Mouse (Mus musculus) retina, postnatal 1 day (tissue): ENCODE measurements around the gene Ccdc103.

Experiments used
- DNase-seq: peaks from one replicate; pipeline ENCODE4 v3.0.0-alpha.2; 2012

Gene Ccdc103

GRCm38 (mm10) chr11:102880585-102881313, at the start of gene Ccdc103, which contains the start of gene Eftud2:
TSS of gene Ccdc103 (plus strand) at chr11:102881204.
TSS of gene Eftud2 (minus strand) at chr11:102880985.
- peak; percentile 95 for DNase-seq

GRCm38 (mm10) chr11:102832700-102833297, 48.2 kb upstream of the Ccdc103 start:
- no peak for DNase-seq

DNA sequence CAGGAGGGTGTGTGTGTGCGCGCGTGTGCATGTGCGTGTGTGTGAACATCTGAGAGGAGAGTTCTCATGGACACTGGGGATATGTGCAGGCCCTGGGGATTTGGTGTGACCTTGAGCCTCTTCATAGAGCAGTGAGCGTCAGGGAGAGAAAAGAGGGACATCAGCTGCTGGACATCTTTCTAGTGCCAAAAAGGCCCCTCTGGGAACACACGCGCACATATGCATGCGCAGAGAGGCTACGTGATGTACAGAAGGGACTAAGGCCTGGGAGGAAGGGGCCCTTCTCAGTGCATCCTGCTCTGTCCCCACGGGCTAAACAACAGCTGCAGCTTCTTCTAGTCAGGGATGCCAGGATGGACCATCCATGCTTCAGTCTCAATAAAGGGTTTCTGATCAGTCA, 46.8 kb upstream of the Ccdc103 start:
- DNase-seq, result peak; percentile 18

DNA sequence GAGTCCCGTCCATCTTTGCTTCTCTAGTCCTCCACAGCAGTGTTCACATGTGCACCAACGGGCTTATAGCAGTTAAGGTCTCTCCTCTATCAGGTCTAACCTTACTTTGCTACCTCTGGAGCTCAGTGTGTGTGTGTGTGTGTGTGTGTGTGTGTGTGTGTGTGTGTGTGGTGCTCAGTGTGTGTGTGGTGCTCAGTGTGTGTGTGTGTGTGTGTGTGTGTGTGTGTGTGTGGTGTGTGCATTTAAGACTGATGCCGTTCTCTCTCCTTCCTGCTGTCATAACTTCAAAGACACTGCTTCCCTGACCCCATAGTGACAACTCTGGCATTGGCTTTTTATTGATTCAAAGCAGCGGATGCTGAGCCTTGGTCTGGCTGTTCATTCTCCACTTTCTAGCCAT, 45.5 kb upstream of the Ccdc103 start, which contains the start of gene Higd1b:
Higd1b (plus strand) TSS at position 301 of the 400 bp plus-strand sequence.
- DNase-seq, result no peak

- no peak for DNase-seq
Observed at GRCm38 (mm10) chr11:102836146-102836545, 44.9 kb upstream of the Ccdc103 start.

- no peak for DNase-seq
Observed at GRCm38 (mm10) chr11:102837385-102837784, 43.6 kb upstream of the Ccdc103 start.

GRCm38 (mm10) chr11:102838126-102838525, 42.9 kb upstream of the Ccdc103 start:
- no peak for DNase-seq

GRCm38 (mm10) chr11:102838616-102839150, 42.3 kb upstream of the Ccdc103 start:
- no peak for DNase-seq

DNA sequence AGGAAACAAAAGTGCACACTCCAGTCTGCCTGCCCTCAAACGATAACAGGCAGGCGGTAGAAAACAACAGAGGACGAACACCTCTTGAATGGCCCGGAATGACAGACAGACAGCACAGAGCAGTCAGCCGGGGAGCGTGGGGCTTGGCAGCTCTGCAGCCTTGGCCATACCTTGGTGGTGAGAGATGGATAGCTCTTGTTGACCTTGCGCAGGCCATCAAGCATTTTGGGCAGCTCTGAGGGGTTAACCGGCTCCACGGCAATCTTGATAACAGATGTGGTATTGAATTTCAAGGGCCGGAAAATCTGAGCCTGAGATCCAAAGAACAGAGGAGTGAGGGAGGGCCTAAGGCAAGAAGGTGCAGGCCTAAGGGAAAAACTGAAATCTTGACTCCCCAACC, 35.1 kb upstream of the Ccdc103 start:
- no peak for DNase-seq

DNA sequence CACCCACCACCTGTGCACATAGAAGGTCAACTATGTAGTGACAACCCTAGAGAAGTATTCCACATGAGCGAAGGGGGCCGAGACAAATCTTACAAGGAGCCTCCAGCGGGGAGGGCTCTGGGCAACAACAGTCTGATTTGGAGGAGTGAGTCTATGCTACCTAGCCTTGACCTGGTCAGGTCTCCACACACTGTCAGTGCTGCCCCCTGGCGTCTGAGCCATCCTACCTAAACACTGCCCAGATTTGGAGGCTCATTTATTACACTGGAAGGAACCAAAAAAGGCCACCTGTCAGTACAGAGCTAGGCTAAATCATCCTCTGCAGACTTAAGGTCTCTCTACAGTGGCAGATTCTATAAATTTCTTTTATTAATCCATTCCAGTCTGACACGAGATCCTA, 29.1 kb upstream of the Ccdc103 start:
- peak; percentile 57 for DNase-seq

DNA sequence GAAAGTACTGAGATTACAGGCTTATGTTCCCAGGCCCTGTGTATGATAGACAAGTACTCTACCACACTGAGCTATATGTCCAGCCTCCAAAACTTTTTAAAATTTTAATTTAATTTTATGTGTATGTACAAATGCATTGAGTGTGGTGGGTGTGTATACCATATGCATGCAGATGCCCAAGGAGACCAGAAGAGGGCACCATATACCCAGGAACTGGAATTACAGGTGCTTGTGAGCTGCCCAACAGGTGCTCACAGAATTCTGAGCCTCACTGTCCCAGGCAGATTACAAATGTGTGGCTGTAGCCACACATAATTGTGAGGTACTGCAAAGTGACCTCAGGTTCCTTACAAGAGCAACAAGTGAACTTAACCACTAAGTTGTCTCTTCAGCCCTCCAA, 27.2 kb upstream of the Ccdc103 start:
- DNase-seq, result peak; percentile 30

GRCm38 (mm10) chr11:102855941-102856340, 25.1 kb upstream of the Ccdc103 start:
- no peak for DNase-seq

DNA sequence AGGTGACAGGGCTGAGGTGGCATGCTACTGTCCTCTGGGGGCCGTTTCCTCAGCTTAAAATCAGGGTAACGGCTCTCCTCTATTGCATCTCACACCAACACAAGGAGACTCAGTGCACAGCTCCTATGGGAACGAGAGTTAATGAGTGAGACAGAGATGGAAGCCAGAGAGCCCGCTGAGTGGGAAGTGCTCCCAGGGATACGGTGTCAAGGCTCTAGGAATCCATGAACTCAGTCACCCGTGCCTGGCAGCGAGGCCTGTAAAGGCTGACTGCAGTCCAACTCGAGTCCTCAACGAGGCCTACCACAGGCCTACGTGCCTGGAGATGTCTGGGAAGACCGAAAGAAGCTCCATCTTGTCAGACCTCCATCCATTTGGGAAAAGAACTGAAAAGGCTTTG, 22.1 kb upstream of the Ccdc103 start:
- DNase-seq, result no peak

GRCm38 (mm10) chr11:102859933-102860332, 21.1 kb upstream of the Ccdc103 start:
- DNase-seq, result no peak

- peak; percentile 79 for DNase-seq
Observed at GRCm38 (mm10) chr11:102864272-102864671, 16.7 kb upstream of the Ccdc103 start.

DNA sequence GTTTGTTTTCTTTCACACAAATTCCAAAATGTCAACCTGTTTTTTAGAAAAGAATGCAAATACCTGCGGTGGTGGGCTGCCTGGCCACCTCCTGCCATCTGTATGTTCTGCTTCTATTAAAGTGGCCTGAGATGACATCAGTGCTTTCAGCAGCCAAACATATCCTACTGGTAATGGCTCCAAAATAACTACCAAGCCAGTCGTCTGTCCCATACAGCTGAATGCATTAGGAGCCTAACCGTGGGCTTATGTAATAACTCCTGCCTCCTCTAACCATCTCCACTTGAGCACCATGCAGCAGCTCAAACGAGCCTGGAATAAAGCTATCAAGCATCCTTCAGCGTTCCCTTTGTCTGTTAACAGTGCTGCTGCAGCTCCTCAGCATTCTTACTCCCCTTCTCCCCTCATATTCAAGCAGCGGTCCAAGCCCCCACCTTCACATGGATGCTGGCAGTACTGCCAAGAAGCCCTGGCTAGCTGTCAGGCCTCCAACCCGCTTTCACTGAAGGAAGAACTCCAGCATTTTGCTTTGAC, 6.1 kb upstream of the Ccdc103 start:
- no peak for DNase-seq

- no peak for DNase-seq
Observed at GRCm38 (mm10) chr11:102879558-102879957, 1.4 kb upstream of the Ccdc103 start.

GRCm38 (mm10) chr11:102881314-102882198, 552 bp downstream of the Ccdc103 start:
- DNase-seq, result no peak

- no peak for DNase-seq
Observed at GRCm38 (mm10) chr11:102884616-102885219, 3.7 kb downstream of the Ccdc103 start, which contains the start of gene Fam187a. TSS of gene Fam187a (plus strand) at chr11:102885169.

DNA sequence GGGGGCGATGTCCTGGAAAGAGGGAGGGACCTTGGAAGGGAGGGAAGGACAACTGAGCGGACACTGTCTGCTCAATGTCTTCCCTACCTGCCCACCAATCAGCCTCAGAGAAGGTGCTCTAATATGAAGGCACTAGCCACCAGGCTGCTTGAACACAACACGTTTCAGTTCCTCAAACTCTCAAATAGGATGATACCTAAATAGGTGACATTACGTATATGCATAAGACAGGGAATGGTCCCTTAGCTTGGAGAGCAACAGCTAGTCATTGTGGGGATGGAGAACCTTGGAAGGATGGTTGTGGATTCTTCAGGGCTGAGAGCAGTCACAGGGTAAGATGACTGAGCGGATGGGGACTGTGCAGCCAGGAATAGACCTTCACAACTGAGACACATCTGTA, 6.4 kb downstream of the Ccdc103 start:
- DNase-seq, result no peak

DNA sequence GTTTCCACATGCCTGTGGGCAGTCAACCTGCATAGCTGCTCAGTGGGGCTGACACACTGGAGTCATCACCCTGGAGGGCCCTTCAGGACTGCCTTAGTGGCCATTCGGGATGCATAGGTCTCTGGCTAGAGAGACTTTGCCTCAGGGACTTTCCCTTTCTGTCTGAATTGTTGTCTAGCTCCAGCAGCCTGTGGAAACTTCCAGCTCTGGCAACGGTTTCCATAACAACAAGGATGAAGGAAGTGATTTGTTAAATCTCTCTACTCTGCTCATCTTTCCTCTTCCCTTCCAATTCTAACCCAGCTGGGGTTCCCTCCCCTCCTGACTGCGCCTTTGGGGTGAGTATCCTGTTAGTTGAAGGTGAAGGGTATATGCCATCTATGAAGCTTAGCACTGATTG, 7.1 kb downstream of the Ccdc103 start:
- peak; percentile 50 for DNase-seq

DNA sequence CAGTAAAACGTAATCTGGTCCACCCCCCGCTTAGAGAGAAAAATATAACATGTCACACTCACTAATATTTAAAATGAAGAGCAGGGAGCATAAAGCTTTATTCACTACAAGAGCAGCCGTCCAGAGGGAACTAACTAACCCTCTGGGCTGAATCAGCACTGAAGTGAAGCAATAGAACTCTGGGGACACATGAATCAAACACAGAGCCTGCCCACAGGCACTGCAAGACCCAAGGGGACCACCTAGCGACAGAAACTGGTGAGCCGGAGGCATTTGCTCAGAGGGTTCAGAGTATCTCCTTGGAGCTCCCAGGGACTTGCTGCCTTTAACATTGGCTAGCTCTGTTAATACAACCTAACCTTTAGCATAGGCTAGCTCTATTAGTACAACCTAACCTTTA, 9.1 kb downstream of the Ccdc103 start:
- no peak for DNase-seq
